Mouse (Mus musculus): ENCODE data around the gene Upf1. TPM values are rescaled to one million over a fixed set of nuclear protein-coding genes. Genes with fewer than 3 reads are reported as not detected.
A peak's percentile ranks its signal among the peaks of the same experiment; 100 is the strongest.

Gene Upf1
- polyA plus RNA-seq, 1 experiment, result 50.1 TPM

DNA sequence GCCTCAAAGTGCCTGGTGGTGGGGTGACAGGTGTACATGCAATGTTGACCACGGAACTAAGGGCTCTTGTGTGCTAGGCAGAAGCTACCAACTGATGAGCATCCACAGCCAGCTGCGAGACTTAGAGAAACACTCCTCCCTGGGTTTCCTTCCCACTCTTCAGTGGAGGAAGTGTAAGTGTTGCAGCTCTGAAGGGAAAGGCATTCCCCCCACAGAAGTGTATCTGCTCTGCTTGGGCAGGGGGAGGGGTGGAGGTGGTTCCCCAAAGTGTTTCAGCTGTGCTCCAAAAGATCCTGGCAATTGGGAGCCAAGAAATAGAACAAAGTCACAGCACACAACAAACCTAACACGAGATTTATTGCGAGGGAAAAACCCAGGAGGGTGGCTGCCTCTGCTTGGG, 926 bp upstream of the Upf1 start:
- Histone ChIP-seq H3K27me3 (ENCODE audit: control insufficient read depth, insufficient read depth, low read length, poor library complexity, severe bottlenecking) (no peaks in the 10 kb centered on the region), H3K4me1 (ENCODE audit: control insufficient read depth, insufficient read depth, low read length) (peaks cover 6% of the 10 kb centered on the region), H3K4me3 (ENCODE audit: low read depth, low read length) (peak overlapping the region; percentile 75), H3K9me3 (replicated peaks; ENCODE audit: control insufficient read depth, insufficient read depth, low read length, poor library complexity, severe bottlenecking) (no peaks in the 10 kb centered on the region), H3K36me3 (ENCODE audit: control insufficient read depth, insufficient read depth, low read length, poor library complexity, severe bottlenecking) (peaks cover 12% of the 10 kb centered on the region), H3K9ac (ENCODE audit: low read depth, poor library complexity, severe bottlenecking) (peak overlapping the region; percentile 69), H3K27ac (ENCODE audit: insufficient read depth, low read length) (peak overlapping the region; percentile 81)
- TF ChIP-seq POLR2A (IDR thresholded peaks at IDR 0.05; ENCODE audit: insufficient read depth, low read length) (no peak), CTCF (IDR thresholded peaks at IDR 0.05; ENCODE audit: low read depth, low read length) (no peak), EP300 (IDR thresholded peaks at IDR 0.05; ENCODE audit: insufficient read depth, low read depth, low read length) (no peak)

DNA sequence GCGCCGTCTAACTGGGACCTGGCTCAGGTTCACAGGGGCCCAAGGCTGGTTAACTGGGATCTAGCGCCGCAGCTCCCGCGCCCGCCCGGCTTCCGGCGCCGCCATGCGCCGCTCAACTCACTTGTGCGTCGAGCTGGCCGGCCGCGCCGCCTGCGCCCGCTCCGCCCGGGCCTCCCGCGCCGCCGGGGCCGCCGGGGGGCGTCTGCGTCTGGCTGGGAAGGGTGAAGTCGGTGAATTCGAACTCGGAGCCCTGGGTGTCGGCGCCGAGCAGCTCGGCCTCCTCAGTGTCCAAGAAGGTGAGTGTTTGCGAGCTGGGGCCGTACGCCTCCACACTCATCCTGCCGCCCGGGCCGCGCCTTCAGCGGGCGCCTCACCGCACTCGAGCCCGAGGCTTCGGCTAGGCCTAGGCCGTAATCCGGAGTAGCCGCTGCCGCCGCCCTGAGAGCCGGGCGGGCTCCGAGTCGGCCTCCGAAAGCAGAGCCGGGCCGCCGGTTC, 374 bp downstream of the Upf1 start:
- Histone ChIP-seq H3K9ac (ENCODE audit: low read depth, poor library complexity, severe bottlenecking) (peak overlapping the region; percentile 99), H3K9me3 (replicated peaks; ENCODE audit: control insufficient read depth, insufficient read depth, low read length, poor library complexity, severe bottlenecking) (no peaks in the 10 kb centered on the region), H3K4me3 (ENCODE audit: low read depth, low read length) (peak overlapping the region; percentile 91), H3K36me3 (ENCODE audit: control insufficient read depth, insufficient read depth, low read length, poor library complexity, severe bottlenecking) (peaks cover 14% of the 10 kb centered on the region), H3K27ac (ENCODE audit: insufficient read depth, low read length) (peak overlapping the region; percentile 26), H3K27me3 (ENCODE audit: control insufficient read depth, insufficient read depth, low read length, poor library complexity, severe bottlenecking) (no peaks in the 10 kb centered on the region), H3K4me1 (ENCODE audit: control insufficient read depth, insufficient read depth, low read length) (peaks cover 10% of the 10 kb centered on the region)
- TF ChIP-seq POLR2A (IDR thresholded peaks at IDR 0.05; ENCODE audit: insufficient read depth, low read length), result no peak
- no peak for TF ChIP-seq CTCF (IDR thresholded peaks at IDR 0.05; ENCODE audit: low read depth, low read length)
- TF ChIP-seq EP300 (IDR thresholded peaks at IDR 0.05; ENCODE audit: insufficient read depth, low read depth, low read length), result no peak

DNA sequence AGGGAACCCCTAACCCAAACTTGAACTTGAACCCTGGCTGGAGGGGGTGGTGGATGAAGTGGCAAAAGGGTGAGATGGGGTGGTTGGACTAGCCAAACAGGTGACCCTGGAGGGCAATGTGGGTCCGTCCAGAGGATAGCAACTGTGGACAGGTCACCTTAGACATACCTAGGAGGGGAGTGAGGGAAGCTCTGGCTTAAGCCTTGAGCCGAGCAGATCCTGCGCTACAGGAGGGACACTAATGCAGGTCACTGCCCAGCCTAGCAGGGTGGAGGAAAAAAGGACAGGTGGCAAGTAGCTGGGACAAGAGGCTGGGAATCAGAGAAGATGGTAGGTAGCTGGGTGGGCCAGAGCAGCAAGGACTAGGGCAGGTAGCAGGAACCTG, 1.1 kb downstream of the Upf1 start:
- peak overlapping the region; percentile 99 for H3K9ac ChIP-seq (ENCODE audit: low read depth, poor library complexity, severe bottlenecking)
- no peaks in the 10 kb centered on the region for H3K27me3 ChIP-seq (ENCODE audit: control insufficient read depth, insufficient read depth, low read length, poor library complexity, severe bottlenecking)
- TF ChIP-seq POLR2A (IDR thresholded peaks at IDR 0.05; ENCODE audit: insufficient read depth, low read length) (no peak), CTCF (IDR thresholded peaks at IDR 0.05; ENCODE audit: low read depth, low read length) (no peak), EP300 (IDR thresholded peaks at IDR 0.05; ENCODE audit: insufficient read depth, low read depth, low read length) (no peak)
- H3K36me3 ChIP-seq (ENCODE audit: control insufficient read depth, insufficient read depth, low read length, poor library complexity, severe bottlenecking), result peaks cover 14% of the 10 kb centered on the region
- H3K9me3 ChIP-seq (replicated peaks; ENCODE audit: control insufficient read depth, insufficient read depth, low read length, poor library complexity, severe bottlenecking), result no peaks in the 10 kb centered on the region
- peaks cover 10% of the 10 kb centered on the region for H3K4me1 ChIP-seq (ENCODE audit: control insufficient read depth, insufficient read depth, low read length)
- H3K4me3 ChIP-seq (ENCODE audit: low read depth, low read length), result peak overlapping the region; percentile 91
- H3K27ac ChIP-seq (ENCODE audit: insufficient read depth, low read length), result no peak overlapping the region

DNA sequence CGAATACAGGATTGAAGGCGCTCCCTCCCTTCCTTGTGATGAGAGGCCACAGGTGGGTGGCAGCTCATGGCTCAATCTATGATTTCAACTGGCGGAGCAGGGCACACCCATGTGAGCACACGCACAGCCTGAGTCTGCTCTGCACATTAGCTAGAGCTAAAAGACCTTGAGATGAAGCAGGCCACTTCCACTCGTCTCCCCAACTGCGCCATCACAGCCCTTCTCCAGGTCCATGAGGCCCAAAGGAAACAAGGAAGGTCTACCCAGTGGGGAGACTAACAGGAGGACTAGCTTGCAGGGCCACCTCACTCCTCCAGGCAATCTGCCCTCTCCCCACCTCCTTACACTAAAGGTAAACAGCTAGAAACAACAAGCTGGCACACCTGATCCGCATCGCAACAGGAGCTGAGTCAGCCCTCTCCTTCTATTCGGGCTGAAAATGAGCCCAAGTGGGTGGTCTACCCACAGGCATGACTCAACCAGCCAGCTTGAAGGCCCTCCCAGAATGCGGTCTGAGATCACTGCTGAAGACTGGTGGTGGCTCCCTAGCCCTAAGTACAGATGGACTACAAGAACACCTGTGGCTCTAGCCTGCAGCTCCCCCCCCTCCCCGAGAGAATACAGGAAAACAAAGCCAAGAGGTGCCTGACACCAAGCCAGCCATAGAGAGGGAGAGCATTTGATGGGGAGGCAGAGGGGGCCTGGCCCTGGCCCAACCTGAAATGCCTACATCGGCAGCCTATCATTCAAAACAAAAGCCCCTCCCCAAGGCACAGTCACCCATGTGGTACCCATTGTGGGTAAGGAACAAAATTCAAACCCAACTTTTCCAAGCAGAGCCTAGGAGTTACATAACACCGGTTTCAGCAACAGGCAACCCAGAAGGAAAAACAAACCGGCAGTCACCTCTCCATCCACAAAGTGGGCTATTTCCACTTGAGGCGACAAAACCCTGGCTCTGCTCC, 1.8 kb downstream of the Upf1 start:
- Histone ChIP-seq H3K9ac (ENCODE audit: low read depth, poor library complexity, severe bottlenecking) (peak overlapping the region; percentile 99), H3K27me3 (ENCODE audit: control insufficient read depth, insufficient read depth, low read length, poor library complexity, severe bottlenecking) (no peaks in the 10 kb centered on the region), H3K36me3 (ENCODE audit: control insufficient read depth, insufficient read depth, low read length, poor library complexity, severe bottlenecking) (peaks cover 17% of the 10 kb centered on the region), H3K4me3 (ENCODE audit: low read depth, low read length) (peak overlapping the region; percentile 91), H3K4me1 (ENCODE audit: control insufficient read depth, insufficient read depth, low read length) (peaks cover 10% of the 10 kb centered on the region), H3K27ac (ENCODE audit: insufficient read depth, low read length) (no peak overlapping the region), H3K9me3 (replicated peaks; ENCODE audit: control insufficient read depth, insufficient read depth, low read length, poor library complexity, severe bottlenecking) (no peaks in the 10 kb centered on the region)
- TF ChIP-seq EP300 (IDR thresholded peaks at IDR 0.05; ENCODE audit: insufficient read depth, low read depth, low read length) (no peak), CTCF (IDR thresholded peaks at IDR 0.05; ENCODE audit: low read depth, low read length) (no peak), POLR2A (IDR thresholded peaks at IDR 0.05; ENCODE audit: insufficient read depth, low read length) (no peak)

DNA sequence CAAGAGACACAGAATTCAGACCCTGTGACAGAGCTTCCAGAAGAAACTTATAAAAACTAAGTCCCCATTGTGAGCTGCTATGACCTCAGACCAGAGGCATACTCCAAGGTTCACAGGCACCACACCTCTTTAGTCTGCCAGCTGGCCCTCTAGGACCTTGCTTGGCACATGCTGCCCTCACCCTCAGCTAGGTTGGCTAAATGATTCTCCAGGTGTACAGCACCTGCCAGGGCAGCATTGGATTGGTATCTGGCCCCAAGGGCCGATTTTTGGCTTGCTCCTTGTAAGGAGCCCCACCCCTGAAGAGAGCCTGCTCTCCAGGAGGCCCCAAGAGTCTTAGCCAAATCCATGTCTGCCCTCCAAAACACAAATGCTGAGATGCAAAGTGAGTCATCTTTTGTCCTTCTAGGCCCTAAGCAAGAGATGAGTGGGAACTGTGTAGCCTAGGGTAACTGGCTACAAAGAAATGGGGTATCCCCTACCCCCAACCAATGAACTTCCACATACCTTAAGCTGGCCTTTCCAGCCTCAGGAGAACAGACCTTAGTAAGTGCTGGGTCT, 5.1 kb downstream of the Upf1 start:
- Histone ChIP-seq H3K27me3 (ENCODE audit: control insufficient read depth, insufficient read depth, low read length, poor library complexity, severe bottlenecking) (no peaks in the 10 kb centered on the region), H3K4me1 (ENCODE audit: control insufficient read depth, insufficient read depth, low read length) (peaks cover 10% of the 10 kb centered on the region), H3K9me3 (replicated peaks; ENCODE audit: control insufficient read depth, insufficient read depth, low read length, poor library complexity, severe bottlenecking) (no peaks in the 10 kb centered on the region), H3K27ac (ENCODE audit: insufficient read depth, low read length) (no peak overlapping the region), H3K4me3 (ENCODE audit: low read depth, low read length) (no peak overlapping the region), H3K36me3 (ENCODE audit: control insufficient read depth, insufficient read depth, low read length, poor library complexity, severe bottlenecking) (peaks cover 27% of the 10 kb centered on the region), H3K9ac (ENCODE audit: low read depth, poor library complexity, severe bottlenecking) (no peak overlapping the region)
- TF ChIP-seq EP300 (IDR thresholded peaks at IDR 0.05; ENCODE audit: insufficient read depth, low read depth, low read length) (no peak), POLR2A (IDR thresholded peaks at IDR 0.05; ENCODE audit: insufficient read depth, low read length) (no peak), CTCF (IDR thresholded peaks at IDR 0.05; ENCODE audit: low read depth, low read length) (no peak)

All from ES-Bruce4 (cell line).